Mouse (Mus musculus) right cerebral cortex, postnatal 36 days (tissue): Measurements from ENCODE around the gene Eya2.

Experiments used
- DNase-seq, 2 experiments: peaks; one replicate each; pipeline ENCODE4 v3.0.0; 2022; ENCODE audit warnings: low spot score in 2 of 2, mixed read lengths in 1 of 2

Eya2 gene

DNA sequence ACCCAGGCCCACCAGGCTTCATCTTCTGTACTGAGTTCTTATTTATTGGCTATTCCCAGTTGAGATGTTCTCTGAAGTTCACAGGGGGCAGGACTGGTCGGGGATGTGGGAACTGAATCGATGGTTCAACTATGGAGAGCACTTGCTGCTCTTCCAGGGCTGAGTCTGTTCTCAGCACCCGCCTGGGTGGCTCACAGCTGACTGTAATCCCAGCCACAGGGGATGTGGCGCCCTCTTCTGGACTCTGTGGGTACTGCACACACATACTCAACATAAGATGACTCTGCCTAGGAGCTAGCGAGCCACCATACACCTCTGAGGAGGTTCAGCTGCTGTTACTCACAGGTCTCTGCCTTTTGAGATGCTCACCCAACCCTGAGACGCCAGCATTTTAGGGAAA lies 121.9 kb downstream of the Eya2 start:
- DNase-seq: no peak

DNA sequence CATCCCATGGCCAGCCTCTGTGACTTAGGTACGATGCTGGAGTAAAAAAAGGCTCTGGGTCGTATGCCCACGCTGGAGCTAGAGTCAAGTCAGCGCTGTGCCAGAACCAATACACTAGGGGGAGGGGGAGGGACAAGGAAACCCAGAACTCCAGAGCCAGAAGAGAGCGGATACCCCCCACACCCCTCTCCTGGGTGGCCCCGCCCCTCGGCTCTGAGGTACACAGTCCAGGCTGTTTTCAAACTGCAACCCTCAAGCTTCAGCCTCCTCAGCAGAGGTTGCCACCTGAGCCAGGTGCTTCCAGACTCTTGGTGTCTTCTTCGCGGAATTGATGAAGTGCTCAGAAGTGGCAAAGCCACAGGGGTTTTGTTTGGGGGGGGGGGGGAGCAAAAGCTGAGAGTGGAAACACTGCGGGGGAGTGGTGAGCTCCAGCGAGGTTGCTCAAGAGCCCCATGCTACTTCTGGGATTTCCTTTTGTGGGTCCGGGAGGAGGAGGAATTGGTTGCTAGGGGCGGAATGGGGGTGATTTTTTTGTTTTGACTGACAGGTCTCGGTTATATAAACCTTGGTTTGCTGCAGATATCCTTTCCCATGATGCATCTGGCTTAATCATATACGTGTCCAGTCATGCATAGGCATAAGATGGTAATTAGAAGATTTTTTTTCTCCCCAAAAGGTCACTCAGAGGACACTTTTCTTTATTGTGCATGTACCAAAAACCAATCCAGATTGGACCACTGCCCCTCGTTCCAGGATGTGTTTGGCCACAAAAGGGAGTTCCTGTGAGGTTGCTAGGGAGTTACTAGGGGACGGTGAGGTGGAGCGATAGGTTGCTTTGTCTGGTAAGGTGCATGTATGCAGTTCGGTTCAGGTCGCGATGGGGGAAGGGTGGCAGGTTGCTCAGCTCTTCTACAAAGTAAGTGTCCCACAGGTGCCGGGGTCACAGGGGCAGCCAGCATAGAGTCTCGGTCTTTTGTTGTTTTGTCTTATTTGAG lies 122.6 kb downstream of the Eya2 start:
- DNase-seq: peak in 1 of 2 experiments; percentile 18

DNA sequence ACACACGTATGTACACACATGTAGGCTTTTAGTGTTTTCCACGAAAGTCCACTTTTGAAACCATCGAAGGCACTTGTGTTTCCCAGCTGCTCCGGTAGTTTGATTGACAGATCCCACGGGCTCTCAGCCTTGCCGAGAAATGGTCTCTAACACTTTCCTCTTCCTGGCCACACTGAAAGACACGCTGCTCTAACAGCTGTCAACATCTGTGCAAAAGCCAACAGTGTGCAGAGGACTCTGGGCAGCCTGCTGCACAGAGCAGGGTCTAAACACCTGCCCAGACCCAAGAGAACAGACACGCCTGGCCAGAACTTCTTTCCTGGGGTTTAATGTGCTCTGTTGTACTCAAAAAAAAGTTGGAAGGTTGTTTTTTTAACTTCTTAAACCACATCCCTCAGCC lies 124.5 kb downstream of the Eya2 start:
- DNase-seq: no peak

- no peak for DNase-seq
Observed at GRCm38 (mm10) chr2:165721941-165722340, 127.1 kb downstream of the Eya2 start.

DNA sequence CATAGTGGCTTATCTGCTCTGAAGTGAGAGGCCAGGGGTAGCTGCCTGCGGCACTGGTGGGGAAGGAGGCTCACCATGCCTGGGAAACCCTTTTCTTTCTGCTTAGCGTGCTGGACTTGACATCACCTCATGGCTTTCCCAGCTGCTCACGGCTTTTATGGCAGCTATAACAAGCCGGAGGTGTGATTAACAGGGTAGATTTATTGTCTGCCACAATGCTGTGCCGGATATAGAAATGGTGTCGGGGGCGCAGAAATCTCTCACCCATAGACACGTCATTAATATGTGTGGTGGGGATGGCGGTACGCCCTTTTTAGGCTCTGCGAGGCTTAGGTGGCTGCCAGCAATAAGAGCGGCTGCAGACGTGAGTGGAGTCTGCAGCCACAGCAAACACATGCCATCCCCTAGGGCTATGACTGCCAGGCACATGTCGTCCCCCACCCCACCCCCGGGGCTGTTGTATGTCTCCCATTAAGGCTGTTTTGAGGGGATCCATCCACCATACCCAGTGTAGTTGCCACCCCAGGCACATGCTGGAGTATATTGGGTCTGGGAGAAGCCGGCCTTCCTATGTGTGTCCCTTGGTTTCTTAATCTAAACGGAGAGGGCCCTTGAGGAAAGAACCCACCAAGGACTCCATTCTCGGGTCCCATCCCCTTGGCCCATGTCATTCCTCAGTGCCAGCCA lies 137.9 kb downstream of the Eya2 start:
- DNase-seq: no peak

DNA sequence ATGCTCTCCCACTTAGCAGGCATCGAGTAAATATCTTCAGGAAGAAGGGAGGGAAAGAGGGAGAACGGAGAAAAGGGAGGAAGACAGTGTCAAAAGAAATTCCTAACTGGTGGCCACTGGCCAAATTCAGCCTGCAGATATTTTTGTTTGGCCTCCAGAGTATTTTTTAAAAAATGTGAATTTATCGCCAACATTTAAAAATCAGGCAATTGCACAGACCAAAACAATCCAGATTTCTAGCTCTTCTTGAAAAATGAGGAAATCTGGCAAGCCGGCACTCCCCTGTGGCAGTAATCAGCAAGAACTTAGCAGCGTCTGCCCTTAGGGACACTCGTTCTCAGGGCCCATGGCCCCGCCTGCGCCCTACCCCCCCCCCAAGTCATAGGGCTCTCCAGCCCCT lies 138.9 kb downstream of the Eya2 start:
- no peak for DNase-seq

DNA sequence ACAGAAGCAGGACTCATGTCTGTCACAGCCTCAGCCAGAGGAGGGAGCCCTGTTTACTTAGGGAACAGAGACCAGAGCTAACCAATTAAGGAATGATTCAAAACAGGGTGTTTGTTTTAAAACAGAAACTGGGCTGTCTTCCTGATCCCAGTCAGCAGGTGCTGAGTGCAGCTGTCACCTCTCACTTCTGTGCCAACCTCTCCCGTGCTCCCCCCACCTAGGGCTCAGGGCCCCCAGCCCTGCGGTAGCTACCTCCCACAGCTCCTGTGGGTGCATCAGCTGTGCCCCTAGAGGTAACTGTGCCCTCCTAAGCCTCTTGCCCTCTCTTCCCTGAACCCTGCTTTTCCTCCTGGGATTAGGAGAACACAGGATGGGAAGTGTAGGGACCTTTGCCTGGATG lies 141.5 kb downstream of the Eya2 start:
- DNase-seq: no peak

- no peak for DNase-seq
Observed at GRCm38 (mm10) chr2:165740381-165740780, 145.5 kb downstream of the Eya2 start.

DNA sequence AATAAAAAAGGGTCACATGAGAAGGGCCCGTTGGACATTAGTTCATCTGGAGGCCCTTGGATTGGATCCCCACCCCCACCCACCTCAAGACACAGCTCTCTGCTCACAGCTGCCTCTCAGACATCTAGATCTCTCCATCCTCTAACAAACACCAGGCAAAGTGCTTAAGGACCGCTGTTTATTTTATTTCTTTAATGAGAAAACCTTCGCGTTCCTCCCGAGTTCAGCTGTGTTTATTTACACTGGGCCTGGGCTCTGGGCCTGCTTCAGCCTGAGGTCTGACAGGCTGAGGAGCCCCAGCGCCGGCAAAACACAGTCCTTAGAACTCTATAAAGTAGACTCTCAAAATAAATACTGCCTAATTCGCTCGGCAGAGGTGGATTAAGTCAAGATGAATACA lies 146.2 kb downstream of the Eya2 start:
- no peak for DNase-seq

GRCm38 (mm10) chr2:165741526-165742050 lies 146.8 kb downstream of the Eya2 start:
- no peak for DNase-seq

DNA sequence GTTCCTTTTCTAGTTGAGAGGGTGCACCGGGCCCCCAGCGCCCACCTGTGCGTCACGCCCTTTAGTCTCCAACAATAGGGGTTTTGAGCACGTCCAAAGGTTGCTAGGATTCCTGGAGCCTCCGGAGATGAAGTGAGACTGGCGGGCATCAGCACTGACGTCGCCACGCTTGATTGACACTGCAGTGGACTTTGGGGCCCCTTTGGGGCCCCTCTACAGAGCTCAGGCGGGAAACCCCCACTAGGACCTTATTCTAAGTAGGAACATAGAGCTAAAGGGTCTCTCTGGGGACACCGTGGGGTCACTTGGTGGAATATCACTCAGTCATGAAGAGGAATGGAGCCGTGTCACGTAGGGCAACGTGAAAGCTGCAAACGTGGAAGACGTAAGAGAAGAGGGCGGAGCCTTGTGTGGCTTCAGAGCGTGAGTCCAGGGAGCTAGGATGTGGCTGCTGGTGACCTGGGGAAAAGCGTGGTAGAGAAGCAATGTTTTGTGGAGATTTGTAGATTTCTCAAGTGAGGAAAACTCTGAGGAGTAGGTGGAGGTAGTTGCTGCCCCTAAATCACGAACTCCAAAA lies 147.5 kb downstream of the Eya2 start:
- DNase-seq: no peak

DNA sequence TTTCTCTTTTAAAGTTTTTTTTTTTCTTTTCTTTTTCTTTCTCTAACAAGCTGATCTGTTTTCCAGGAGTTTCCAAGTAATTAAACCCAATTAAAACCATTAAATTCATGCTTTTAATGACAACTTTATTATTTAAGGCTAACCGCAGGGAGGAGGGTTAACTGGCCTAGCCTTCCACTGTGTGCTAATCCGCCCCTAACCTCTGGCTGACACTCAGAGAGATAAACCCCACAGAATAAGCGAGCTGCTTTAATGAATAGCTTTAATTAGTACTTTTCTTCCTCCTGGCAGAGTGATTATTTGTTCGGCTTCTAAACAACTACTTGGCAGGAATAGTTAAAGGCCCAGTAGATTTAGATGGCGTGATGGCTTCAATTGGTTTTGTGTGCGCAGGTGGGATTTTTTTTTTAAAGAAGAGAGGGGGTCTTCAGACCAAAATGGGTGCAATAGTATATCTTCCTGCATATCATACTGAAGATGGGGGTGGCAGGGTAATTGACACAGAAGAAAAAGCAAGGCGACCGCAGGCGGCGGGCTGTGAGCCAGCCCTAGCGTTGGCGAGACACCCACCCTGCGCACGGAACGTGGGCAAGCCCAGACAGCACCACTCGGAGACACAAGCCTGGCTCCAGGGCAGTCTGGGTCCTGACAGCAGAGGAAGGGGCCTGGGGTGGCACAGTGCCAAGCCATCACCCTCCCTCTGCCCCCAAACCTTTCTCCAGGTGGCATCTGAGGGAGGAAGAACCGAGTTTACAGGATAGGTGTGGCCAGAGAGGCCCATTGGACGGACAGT lies 150.7 kb downstream of the Eya2 start:
- DNase-seq: no peak

DNA sequence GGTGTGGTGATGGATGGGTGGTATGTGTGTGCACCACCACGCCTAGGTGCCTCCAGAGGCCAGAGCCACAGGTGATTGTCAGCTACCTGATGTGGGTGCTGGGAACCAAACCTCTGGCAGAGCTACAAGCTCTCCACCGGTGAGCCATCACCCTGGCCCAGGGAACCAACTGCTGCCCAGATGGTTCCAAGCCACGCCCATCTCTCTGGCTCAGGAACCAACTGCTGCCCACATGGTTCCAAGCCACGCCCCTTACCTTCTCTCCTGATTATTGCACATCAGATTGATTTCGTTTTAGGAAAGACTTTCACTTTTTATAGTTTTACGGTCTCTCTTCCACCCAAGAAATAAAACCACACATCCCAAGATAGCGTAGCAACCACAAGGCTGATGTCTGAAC lies 153.1 kb downstream of the Eya2 start:
- DNase-seq: no peak

- DNase-seq: no peak
Observed at GRCm38 (mm10) chr2:165748426-165748825, 153.6 kb downstream of the Eya2 start.

DNA sequence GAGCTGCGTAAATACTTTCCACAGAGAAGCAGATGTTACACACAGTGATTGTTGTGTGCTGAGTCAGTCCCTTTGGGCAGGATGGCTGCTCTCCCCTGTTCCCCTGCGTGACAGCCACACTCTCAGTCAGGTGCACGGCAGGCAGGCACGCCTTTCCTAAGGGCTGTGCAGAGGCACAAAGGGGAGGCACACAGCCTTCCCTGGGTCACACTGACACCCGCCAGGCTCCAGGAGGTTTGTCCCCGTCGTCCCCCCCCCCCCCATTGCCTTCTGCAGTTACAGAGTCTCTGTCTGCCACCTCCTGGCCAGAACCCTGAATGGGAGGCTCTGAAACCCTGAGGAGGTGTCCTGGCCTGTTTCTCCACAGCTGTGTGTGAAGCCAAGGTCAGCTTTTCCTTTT lies 156.2 kb downstream of the Eya2 start:
- DNase-seq: no peak

DNA sequence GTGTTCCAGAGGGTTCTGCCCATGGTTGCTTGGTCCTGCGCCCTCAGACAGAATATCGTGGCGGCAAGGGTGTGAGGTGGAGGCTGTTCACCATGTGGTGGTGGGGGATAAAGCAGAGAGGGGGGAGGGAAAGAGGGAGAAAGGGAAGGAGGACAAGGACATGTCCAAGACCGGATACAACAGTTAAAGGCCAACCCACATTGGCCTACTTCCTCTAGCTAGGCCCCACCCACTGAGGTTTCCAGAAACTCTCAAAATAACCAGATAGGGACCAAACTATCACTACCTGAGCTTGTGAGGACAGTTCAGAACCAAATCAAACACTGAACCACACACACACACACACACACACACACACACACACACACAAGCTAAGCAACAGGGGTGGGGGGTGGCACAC lies 157.9 kb downstream of the Eya2 start:
- DNase-seq: no peak

- DNase-seq: no peak
Observed at GRCm38 (mm10) chr2:165757799-165758198, 163.0 kb downstream of the Eya2 start.

GRCm38 (mm10) chr2:165758534-165758933 lies 163.7 kb downstream of the Eya2 start:
- no peak for DNase-seq

DNA sequence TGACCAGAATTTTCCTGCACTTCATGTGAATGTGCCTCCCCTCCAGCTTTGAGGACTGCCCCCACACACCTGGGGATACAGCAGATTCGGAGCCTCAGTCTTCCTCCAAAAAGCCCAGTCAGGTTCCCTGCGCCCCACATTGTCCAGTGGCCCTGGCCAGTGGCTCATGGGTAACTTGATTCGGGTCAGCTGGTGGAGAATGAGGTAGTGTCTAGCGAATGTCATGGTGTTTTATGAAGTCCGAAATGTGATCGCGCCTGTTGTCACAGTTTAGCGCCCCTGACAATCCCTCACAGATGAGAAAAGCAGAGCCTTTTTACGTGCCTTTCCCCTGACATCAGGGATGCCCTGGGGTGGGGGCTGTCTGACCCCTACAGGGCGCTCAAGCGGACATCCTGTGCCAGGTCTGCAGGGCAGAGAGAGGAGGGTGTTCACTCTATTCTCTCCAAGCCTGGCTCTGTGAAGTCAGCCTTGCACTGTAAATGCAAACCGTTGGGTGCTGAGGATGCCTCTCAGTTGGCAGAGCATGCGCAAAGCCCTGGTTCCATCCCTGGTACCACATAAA lies 164.7 kb downstream of the Eya2 start:
- DNase-seq: no peak

DNA sequence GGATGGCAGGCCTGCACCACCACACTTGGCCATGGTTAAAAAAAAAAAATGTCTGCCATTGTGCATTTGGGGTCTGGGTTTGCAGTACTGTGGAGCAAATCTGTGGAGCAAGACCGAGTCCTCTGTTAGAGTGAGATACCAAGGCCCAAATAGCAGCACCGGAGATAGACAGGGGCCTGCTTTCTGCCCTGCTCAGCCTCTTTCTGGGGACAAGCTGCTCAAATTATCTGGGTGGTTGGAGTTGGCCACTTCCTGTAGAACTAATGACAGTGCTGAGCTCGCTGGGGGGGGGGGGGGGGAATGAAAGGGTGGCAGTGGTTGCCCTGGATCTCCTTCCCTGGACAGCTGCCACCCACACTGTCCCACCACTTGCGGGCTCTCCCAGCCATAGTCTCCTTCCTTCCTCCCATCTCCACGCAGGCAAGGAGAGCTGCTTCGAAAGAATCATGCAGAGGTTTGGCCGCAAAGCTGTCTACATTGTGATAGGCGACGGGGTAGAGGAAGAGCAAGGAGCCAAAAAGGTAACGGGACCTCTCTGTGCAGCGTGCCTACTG lies 174.1 kb downstream of the Eya2 start:
- no peak for DNase-seq

- no peak for DNase-seq
Observed at GRCm38 (mm10) chr2:165769375-165769948, 174.6 kb downstream of the Eya2 start.
